Mouse (Mus musculus): ENCODE measurements around the gene Dph3.

DNA sequence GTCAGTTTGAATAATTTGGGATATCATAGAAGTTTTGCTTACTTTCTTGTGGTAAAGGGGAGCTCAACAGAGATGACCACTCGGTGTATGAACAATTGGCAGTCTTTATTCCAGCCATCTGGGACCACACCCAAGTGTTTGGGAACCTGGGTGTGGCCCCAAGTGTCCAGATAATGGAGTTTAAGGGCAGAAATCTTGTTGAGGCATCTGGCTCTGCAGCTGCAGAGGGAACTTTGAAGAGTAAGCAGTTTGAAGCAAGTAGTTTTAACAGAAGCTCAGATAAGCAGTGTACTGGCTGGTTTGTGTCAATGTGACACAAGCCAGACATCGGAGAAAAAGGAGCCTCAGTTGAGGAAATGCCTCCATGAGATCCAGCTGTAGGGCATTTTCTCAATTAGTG, 48.8 kb upstream of the Dph3 start:
- TF ChIP-seq POLR2A (IDR thresholded peaks at IDR 0.05; ENCODE audit: control insufficient read depth, extremely low read depth, insufficient read depth, low read length, poor library complexity) = no peak
- no peak for TF ChIP-seq CTCF (IDR thresholded peaks at IDR 0.05; ENCODE audit: borderline replicate concordance, control insufficient read depth, extremely low read depth, insufficient read depth, low read length, poor library complexity)

All from thymus, adult 2 months (tissue).